Mouse (Mus musculus) C2C12 (cell line): ENCODE measurements around the gene Zfp524.

ENCODE experiments used
- CEBPB ChIP-seq: IDR thresholded peaks from one replicate; pipeline ENCODE4 v1.6.1; 2011; ENCODE audit warnings: low read depth, mild to moderate bottlenecking, control low read depth, moderate library complexity
- CTCF ChIP-seq: IDR thresholded peaks from one replicate; pipeline ENCODE4 v1.5.1; 2011; ENCODE audit not compliant: control insufficient read depth, insufficient read depth, insufficient read length
- FOSL1 ChIP-seq: IDR thresholded peaks from one replicate; pipeline ENCODE4 v1.8.0; 2011; ENCODE audit warnings: mild to moderate bottlenecking, low read length; ENCODE audit not compliant: poor library complexity, insufficient read depth, severe bottlenecking
- MAX ChIP-seq: IDR thresholded peaks from one replicate; pipeline ENCODE4 v1.6.1; 2011; ENCODE audit warnings: mild to moderate bottlenecking, control low read depth
- MYOD1 ChIP-seq: IDR thresholded peaks from one replicate; pipeline ENCODE4 v1.6.1; 2011; ENCODE audit warnings: low read depth; ENCODE audit not compliant: control insufficient read depth, insufficient read length
- MYOG ChIP-seq: IDR thresholded peaks from one replicate; pipeline ENCODE4 v1.6.1; 2011; ENCODE audit not compliant: control insufficient read depth, insufficient read length; ENCODE audit errors: extremely low read depth
- USF1 ChIP-seq: IDR thresholded peaks from one replicate; pipeline ENCODE4 v1.6.1; 2011; ENCODE audit warnings: low read depth, mild to moderate bottlenecking, control low read depth, moderate library complexity

DNA sequence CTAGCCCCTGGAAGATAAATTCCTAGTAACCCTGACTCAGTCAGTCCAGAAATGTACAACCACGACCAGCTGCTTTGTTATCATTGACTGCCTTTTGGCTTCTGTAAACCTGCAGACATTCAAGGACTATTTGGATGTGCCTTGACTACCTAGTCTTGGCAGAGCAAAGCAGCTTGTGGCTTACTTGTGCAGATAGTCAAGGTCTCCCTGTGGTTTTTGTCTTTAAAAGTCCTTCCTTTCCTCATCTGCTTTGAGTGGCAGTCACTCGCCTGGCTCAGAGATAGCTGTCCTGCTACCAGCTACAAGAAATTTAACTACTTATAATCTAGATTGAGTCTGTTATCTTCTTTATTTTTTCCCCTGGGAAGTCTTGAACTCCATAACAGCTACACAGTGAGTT lies 30.8 kb downstream of the Zfp524 start:
- no peak for TF ChIP-seq CTCF
- no peak for TF ChIP-seq USF1
- TF ChIP-seq MYOD1, result no peak
- no peak for TF ChIP-seq CEBPB
- TF ChIP-seq MYOG, result no peak
- TF ChIP-seq FOSL1, result no peak
- TF ChIP-seq MAX, result no peak
